Mouse (Mus musculus) embryo, embryonic 11 days (tissue): ENCODE data around the gene Nrp2.

Experiments used
- DNase-seq: peaks from one replicate; pipeline ENCODE4 v3.0.0-alpha.2; 2015

Gene Nrp2

DNA sequence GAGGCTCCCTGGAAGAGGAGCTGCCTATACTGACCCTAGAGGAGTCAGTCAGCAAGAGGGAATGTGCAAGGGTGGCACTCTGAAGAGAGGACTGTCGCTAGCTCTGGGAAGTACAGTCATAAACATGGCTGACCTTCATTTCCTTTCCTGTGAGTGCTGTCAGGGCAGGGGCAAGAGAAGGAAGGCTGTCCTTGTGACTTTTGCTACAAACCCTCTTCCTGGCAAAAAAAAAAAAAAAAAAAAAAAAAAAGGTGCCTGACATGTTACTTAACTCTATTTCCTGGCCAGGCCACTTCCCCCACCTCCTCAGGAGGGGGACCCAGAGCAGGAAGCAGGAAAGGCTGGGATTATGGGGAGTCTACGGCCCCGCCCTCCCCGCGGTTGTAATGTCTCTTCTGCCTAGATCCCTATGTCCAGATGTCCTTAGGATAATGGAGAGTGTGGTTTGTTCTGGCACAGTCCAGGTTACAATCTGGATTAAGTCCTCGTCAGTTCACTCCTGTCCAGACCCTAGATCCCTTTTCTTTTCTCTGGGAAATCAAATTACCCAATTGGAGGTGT lies 21.5 kb downstream of the Nrp2 start:
- DNase-seq = no peak

DNA sequence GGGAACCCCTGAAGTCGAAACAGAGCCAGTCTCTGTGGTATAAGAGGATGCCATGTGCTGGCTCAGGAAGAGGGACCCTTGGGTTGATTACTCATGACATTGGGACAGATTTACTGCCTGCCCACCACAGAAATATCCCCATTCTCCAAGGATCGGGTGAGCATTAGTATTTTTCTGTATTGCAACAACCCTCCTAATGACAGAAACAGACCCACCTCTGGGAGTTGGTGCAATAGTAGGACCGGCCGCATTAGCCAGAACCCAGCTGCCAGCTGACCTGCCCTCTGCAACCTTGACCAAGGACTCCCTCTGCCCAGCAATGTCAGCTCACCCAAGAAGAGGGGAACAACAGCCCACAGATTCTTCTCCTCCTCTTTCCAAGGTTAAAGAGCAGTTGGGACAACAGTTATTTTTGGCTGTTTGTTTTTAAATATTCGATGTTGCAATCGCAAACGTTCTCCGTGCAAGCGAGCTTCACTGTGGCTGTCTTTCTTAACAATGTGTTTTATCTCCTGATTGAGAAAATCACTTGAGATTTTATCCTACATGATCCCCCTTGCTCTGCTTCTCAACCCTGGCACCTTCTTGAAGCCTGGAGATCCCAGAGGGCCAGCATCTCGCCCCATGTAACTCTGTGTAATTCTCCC lies 22.1 kb downstream of the Nrp2 start:
- no peak for DNase-seq

DNA sequence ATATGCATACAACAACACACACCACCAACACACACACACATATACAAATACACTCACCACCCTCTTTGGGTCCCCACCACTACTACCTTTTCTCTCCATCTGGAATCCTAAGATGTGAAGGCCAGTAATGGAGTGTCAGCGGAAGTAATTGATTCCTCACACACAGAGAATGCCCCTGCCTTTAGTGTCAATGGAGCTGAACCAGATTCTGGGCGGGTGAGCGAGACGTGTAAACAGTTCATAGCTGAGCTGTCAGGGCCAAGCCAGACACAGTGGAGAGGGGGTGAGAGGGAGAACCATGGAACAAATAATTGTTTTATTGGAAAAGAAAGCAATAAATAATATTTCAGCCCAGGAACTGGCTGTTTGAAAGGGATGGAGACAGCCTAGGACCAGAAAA lies 24.1 kb downstream of the Nrp2 start:
- DNase-seq = peak; percentile 45

DNA sequence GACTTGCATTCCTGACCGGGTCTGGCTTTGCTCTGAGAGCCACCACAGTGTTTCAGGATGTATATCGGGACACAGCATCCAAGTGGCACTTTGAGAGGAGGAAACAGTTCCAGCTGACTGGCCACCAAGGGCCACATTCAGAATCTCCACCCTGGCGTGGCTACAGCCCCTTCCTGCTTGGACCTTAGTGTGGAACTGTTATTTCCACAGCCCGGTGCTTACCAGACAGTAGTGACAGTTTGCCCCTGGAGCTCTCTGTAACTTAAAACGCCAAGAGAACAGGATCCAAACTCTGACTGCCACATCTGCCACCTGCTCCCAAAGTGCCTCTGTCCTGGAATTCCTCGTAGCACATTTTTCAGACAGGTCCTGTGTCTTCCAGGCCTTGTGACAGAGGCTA lies 25.3 kb downstream of the Nrp2 start:
- no peak for DNase-seq

DNA sequence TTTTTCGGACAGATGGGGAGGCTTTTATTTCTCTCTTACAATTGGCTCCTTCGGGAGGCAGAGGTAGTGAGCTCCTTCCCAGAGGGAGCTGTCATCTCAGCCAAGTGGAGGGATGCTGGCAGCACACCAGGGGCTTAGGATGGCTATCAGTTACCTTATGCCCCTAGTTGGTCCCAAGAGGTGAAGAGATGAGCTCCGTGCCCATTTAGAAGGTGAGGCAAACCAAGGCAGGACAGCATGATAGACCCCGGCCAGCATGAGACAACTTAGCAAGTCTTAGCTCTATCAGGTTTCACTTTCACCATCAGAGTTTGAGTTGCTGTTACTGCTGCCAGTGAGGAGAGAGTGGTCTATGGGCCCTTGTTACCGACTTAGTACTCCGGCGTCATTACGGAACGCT lies 25.8 kb downstream of the Nrp2 start:
- DNase-seq = no peak

DNA sequence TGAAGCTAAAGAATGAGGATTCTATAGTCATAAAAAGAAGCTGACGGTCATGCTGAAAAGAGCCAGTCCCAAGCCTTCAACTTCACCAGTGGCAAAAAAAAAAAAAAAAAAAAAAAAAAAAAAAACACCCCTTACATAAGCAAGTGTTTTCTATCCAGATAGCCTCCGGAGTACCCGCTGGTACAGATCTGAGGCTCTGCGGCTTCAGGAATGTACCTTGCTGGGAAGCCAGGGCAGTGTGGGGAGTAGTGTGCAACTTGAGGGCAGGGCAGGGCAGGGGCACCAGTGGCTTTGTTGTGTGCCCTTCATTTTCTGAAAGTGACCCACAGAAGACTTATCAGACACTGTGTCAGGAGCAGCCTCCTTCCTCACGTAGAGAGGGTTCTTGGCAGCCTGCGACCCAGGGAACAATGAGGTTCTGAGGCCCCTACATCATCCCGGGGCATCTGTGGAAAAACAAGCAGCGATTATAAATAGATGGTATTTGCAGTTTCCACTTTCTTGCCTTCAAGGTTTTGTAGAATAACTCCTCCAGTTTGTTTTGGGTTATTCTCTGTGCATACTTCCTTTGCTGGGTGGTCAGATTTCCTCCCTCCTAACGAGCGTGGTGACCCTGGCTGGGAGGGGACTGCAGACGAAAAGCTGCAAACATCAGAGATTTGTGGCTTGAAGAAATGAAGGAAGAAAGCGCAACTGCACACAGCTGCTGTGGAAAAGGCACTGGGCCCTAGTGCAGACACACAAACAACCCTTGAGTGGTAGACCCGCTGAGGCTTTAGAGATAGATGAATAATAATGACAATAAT lies 26.5 kb downstream of the Nrp2 start:
- DNase-seq = no peak

DNA sequence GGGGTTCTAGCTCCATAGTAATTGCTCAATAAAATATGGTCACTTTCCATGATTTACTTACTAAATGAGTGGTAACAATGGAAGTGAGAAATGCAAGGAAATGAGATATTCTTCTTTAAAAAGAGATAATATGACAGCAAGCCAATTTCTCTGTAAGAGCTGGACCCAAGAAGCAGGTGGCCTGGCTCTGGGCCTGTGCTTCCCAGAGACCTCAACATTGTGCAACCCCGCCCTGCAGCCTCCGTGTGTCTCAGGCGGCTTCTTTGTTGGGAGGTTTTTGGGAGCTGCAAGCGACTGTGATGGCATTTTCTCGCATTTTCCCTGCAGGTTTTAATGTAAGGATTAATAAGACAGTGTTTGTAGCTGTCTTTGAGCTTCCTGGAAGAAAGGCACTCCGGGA lies 29.0 kb downstream of the Nrp2 start:
- no peak for DNase-seq

DNA sequence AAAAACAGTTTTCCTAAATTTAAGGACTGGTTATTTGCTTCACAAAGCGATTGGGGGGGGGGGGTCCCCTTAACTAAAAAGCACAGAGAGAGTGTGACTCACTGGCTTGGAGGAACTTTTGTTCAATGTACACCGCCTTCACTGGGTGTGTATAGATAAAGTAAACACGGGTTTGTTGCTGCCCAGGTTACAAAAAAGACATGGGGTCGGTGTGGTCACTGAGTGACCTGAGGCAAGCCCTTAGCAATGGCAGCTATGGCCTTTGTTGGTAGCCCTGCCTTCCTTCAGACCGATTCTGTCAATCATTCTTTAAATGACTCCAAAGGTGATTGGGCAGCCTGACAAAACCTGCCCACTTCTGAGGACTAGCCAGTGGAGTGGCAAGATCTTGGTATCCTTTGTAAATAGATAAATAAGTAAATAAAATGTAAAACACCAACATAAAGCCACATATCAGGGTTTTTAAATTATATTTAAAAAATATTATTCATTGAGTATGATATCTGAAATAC lies 31.4 kb downstream of the Nrp2 start:
- no peak for DNase-seq

DNA sequence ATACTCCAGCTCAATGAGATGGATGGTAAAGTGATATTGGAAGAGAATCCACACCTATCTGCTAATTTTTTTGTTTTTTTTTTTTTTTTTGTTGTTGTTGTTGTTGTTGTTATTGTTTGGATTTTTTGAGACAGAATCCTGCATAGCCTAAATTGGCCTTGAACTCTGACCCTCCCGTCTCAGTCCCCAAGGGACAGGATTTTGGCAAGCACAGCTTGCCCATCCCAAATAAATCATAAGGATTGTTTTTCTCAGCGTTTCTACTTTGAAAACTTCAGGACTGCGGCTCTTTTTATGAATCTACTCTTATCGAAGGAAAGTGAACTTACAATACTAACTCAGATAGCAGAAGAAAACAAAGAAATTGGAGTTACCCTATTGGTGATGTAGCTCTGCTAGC lies 31.9 kb downstream of the Nrp2 start:
- DNase-seq = no peak

DNA sequence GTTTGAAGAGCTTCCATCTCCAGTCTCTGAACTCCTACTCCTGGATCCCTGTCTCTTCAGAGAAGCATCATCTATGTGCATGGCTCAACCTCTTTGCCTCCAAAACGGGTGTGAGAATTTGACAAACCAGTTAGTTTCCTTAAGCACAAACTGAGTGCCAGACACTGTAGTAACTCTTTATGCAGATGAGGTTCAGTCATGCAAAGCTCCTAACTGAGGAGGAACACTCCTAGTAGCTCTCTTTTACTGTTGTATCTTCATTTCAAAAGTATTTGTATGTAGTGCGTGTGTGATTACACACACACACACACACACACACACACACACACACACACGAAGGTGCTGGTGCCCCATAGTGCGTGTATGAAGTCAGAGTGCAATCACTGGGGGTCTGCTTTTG lies 32.8 kb downstream of the Nrp2 start:
- no peak for DNase-seq

DNA sequence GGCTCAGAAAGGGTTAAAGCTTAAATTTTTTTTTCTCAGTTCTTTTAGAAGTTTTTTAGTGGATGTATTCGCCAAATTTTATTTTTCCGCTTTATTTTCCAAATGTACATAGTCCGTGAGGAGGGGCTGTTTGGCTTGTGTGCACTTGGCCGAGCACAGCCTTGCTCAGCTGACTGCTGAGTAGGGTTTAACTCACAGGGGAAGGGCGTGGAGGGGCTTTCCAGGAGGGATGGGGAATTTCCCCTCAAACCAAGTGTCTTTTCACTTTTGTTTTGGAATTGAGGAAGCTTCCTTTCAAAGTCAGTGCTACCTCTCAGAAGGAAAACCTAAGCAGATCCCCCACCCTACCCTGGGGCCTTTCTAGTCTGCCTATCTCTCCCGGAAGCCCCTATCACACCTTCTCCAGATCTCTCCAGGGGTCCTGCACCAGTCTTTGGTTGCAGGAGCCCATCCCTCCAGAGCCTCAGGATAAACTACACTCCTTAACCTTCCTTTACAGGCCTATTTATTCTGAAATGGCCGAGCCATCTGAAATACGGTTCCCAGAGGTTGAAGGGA lies 33.4 kb downstream of the Nrp2 start:
- no peak for DNase-seq

DNA sequence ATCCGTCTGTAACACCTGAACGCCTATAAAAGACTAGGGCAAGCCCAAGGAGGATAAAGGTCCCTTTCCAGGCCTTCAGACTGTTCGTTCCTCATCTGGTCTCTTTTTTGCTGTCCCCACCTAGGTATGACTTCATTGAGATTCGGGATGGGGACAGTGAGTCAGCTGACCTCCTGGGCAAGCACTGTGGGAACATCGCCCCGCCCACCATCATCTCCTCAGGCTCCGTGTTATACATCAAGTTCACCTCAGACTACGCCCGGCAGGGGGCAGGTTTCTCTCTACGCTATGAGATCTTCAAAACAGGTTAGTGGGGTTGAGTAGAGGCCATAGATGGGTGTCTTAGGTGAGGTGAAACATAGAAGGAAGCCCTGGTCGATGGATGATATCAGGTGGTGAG lies 35.1 kb downstream of the Nrp2 start:
- DNase-seq = no peak

DNA sequence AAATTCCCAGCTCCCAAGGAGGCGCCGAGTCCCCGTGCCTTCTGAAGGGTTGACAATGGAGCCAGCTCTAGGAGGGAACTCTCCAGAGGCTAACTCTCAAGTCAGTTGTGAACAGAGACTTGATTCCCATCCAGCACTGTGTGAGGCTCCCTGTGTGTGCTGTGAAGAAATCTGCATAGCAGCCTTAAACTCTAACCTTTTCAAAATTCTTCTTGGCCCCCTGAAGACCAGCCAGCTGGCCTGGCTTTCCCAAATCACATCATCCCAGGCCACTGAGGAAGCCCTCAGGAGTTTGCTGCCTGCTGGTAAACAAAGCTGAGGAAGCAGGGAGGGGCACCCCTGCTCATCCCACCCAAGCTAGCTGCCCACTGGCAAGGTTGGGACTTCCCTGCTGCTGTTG lies 39.0 kb downstream of the Nrp2 start:
- no peak for DNase-seq

DNA sequence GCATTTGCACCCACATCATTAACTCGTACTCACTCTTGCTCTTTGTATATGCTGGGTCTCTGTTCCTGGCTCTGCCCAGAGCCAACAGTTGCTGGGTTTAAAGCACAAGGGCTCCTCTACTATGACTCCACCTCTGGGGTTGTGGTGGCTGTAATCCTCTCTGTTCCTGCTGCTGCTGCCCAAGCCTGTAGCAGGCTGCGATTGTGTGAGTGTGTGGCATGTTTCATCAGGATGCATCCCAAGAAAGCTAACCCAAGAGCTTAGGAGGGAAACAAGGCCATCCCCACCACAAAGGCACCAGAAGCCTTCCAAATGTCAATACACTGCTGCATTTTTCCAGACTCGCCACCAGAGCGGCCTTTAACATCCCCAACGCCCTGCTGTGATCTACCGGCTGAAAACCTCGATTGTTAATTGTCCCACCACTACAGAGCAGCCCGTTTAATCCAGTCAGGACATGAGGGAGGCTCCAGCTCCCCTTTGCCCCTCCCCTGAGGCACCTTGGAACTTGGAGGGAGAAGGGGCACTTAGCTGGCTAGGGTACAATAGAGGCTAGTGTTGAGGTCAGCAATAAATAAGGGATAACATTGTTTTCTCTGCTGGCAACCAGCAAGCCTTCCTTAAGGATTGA lies 40.1 kb downstream of the Nrp2 start:
- peak; percentile 63 for DNase-seq

DNA sequence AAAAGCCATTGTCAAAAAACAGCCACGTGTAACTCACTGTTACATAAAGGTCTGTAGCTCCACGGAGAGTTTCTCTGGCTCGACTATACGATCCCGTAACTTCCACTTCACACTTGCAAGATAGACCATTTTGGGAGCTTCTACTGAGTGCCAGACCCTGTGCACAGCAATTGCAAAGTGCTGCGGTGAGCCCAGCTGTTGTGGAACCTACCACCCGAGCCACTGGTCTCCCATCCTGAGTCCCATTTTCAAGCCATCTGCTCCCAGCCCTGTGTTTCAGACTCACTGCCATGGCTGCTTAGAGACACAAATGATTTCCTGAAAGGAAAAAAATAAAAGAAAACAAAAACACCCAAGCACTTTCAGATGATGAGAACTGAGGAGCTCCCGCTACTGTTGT lies 42.8 kb downstream of the Nrp2 start:
- DNase-seq = no peak

DNA sequence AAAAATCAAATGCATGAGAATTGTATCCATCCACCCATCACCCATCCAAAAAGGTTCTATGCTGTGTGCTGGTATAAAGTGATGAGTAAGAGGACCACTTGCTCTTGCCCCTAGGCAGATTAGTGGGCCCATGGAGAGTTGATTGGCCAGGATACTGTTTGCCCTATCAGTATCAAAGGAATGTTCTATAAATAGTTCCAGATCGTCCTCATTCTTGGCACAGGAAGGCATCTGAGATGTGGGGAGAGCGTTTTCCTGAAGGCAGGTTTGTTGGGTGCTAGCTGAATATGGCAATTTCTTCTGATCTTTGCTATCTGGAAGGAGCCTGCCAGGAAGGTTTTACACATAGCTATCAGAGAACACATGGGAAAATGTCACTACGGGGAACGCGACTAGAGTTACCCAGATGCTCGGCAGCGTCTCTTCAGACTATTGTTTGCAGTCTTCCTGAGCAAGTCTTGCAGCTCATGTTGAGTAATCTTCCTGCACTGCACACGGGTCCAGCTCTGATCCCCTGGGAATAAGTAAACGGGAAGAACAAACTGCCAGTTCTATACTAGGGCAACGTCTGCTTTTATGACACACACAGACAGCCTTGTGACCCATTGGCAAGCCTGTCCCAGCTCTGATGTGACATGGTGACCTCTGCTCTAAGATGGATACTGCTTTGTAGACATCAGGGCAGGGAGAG lies 44.5 kb downstream of the Nrp2 start:
- no peak for DNase-seq

DNA sequence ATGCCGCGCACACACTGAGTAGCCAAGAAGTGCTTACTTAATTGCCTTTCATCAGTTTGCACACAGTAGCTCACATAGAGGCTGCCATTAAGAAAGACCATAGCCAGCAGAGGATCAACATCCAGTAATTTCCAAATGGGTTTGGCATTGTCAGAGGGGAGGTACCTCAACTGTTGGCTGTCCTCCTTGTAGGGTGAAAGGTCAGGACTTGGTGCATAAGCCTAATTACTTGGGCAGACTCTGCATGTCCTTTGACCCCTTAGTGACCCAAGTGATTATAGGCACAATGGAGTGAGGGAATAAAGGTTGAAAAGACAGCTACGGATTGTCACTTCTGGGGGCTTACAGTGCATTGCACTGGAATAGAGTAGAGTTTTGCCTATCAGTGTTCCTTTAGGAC lies 45.3 kb downstream of the Nrp2 start:
- DNase-seq = no peak

DNA sequence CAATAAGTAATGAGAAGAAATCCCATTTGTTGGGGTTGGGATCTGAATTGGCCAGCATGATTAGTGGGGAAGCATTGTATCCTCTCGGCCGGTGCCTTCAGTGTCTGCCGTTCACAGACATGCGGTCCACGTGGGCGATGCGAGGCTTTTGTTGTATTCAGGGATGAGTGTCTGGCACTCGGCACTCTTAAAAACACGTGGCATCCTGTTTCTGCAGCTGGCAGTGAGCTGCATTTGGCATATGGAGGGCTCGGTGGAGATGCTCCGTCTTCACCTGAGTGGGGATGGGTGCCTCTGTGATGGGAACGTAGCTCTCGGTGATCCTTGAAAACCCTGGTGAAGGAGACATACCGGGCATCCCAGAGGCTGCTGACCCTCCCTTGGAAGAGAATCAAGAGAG lies 46.6 kb downstream of the Nrp2 start:
- no peak for DNase-seq

DNA sequence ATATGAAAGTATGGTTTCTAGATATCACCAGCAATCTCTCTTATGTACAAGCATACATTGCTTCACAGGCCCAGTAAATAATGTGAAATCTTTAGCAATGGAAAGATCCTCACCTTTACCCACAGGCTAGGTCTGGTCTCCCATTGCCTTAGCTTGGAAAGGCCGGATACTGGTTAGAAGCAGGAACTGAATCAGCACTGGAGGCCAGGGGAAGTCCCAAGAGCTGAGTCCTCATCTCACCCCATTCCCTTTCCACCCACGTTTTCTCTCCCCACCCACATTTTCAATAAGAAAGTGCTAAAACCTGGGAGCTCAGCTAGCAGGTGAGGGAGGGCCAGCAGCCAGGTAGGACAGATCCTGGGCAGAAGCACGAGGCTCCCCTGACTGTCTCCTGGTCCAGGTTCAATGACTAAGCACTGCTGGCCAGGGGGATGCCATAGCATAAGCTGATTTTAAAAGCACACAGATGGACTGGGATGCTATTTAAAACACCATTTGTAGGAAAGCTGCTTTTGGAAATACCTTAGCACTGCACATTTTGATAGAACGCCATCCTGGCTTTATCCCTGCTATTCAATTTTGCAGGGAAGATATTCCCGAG lies 47.4 kb downstream of the Nrp2 start:
- DNase-seq = no peak

DNA sequence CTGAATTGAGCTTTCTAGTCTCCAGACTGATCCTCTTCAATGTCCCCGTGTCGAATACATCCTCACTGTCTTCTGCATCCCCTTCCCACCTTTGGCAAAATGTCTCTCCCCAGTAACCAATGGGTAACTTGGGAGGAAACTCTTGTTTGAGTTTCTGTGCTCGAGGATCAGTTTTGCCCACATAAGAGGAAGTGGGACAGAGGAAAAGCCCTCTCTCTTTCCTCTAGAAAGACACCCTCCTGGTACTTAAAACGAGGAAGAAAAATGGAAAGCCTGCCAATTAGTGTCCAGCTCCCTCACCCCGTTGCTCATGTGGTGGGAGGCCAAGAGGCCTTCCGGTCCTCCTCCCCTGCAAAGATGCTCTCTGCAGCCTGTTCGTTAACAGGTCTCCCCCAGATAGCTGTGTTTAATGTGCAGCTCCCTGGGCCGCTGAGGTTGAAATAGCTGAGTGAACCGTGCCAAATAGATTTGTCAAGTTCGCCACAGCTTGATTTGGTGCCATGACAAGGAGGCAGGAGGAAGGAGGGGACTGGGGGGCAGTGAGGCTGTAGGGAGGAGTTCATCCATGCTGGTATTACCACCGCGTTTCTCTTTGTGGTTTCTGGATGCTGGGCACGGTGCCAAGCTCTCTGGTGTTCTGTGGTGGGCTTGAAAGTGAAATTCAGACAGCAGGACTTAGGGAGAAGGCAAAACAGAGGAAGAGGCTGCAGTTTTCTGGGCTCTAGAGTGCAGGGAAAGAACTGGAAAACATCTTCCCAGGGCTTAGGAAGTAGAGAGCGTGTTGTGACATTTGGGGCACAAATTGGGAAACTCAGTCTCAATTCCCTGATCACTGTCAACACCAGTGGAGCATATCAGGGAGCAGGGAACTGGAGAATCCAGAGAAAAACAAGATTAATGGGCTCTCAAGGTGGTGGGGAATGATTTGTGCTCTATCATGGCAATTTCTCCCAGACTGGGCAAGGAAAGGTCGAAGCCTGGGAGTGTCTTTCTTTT lies 48.2 kb downstream of the Nrp2 start:
- DNase-seq = peak; percentile 45

DNA sequence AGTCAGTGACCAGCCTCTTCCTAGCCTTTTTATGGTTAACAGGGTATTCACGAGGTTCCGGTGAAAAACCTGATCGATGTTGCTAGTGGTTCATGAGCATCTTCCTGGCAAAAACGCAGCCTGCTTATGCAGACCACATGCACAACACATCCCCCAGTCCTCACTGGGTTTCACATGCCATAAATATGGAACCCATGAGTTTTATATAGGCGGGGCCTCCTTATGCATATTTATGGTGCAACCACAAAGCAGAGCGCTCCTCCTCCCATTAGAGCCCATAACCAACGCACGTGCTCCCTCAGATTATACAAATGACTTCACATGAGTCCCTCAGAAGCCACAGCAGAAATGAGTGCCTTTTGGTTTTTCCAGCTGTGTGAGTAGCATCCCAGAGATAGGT lies 49.0 kb downstream of the Nrp2 start:
- no peak for DNase-seq
